Mouse (Mus musculus) embryonic facial prominence, embryonic 10.5 days (tissue): ENCODE measurements around the gene Ddc. TPM values are rescaled to one million over a fixed set of nuclear protein-coding genes. Genes with fewer than 3 reads are reported as not detected.

Source experiments
- DNase-seq: peaks from one replicate; pipeline ENCODE4 v3.0.0-alpha.2; 2017; ENCODE audit warnings: low spot score
- H3K27ac ChIP-seq: fragments of 300-500 bp; sonication (generic); replicated peaks from 2 replicates; pipeline ENCODE4 v1.5.1; 2016; ENCODE audit warnings: mild to moderate bottlenecking
- H3K27me3 ChIP-seq: fragments of 300-500 bp; sonication (generic); replicated peaks from 2 replicates; pipeline ENCODE4 v1.6.1; 2016; ENCODE audit warnings: low read depth, mild to moderate bottlenecking; ENCODE audit not compliant: poor library complexity, severe bottlenecking
- H3K36me3 ChIP-seq: fragments of 300-500 bp; sonication (generic); replicated peaks from 2 replicates; pipeline ENCODE4 v1.6.1; 2016; ENCODE audit warnings: mild to moderate bottlenecking, moderate library complexity
- H3K4me1 ChIP-seq: fragments of 300-500 bp; sonication (generic); 2 replicates; pipeline ENCODE4 v1.6.1; 2016
- H3K4me3 ChIP-seq: fragments of 300-500 bp; sonication (generic); 2 replicates; pipeline ENCODE4 v1.5.1; 2016; ENCODE audit warnings: mild to moderate bottlenecking, moderate library complexity
- H3K9me3 ChIP-seq: fragments of 300-500 bp; sonication (generic); 2 replicates; pipeline ENCODE4 v1.6.1; 2016; ENCODE audit warnings: mild to moderate bottlenecking
- WGBS: fragments of 180-500 bp; shearing (Covaris S2); methylation state at CpG from one replicate; pipeline ENCODE4 v1.1.7; 2016; 5-methylcytosine and 5-hydroxymethylcytosine counted together
- polyA plus RNA-seq: library from polyadenylated mRNA; unstranded; fragments of >200 nt; fragmentation: Nextera tagmentation; extraction: Ambion mirVana; gene quantifications from 2 replicates; pipeline ENCODE4 v1.2.1, GENCODE M21; 2016

The Ddc gene
- polyA plus RNA-seq, 1 experiment from 2014 or later, result 6.9 TPM

- Histone ChIP-seq H3K36me3 (peaks cover 87% of the 10 kb centered on the region), H3K27me3 (no peaks in the 10 kb centered on the region), H3K4me3 (no peak overlapping the region), H3K9me3 (no peaks in the 10 kb centered on the region), H3K27ac (no peak overlapping the region; the same call in 1 of the 2 replicates), H3K4me1 (peaks cover 11% of the 10 kb centered on the region)
- 78% methylated on average over 11 of the region's 11 CpGs for WGBS
- no peak for DNase-seq
Measured at GRCm38 (mm10) chr11:11932102-11932789, 34.3 kb upstream of the Ddc start.

- H3K36me3 ChIP-seq, result peaks cover 82% of the 10 kb centered on the region
- WGBS, result 83% methylated on average over 5 of the region's 5 CpGs
Measured at GRCm38 (mm10) chr11:11931688-11932087, 33.7 kb upstream of the Ddc start.

GRCm38 (mm10) chr11:11930527-11930926 lies 32.6 kb upstream of the Ddc start:
- WGBS, result 92% methylated on average over 11 of the region's 11 CpGs
- no peak overlapping the region for H3K27ac ChIP-seq

More at GRCm38 (mm10) chr11:11931688-11932087, 33.7 kb upstream of the Ddc start:
- H3K27me3 ChIP-seq, result no peaks in the 10 kb centered on the region
- peaks cover 13% of the 10 kb centered on the region for H3K4me1 ChIP-seq
- no peak overlapping the region for H3K4me3 ChIP-seq
- H3K27ac ChIP-seq, result no peak overlapping the region; the same call in 1 of the 2 replicates
- DNase-seq, result no peak
- no peaks in the 10 kb centered on the region for H3K9me3 ChIP-seq

GRCm38 (mm10) chr11:11929059-11929458 lies 31.1 kb upstream of the Ddc start:
- DNase-seq, result no peak
- Histone ChIP-seq H3K4me3 (no peak overlapping the region), H3K36me3 (peaks cover 55% of the 10 kb centered on the region), H3K4me1 (peaks cover 14% of the 10 kb centered on the region), H3K9me3 (no peaks in the 10 kb centered on the region), H3K27ac (no peak overlapping the region), H3K27me3 (no peaks in the 10 kb centered on the region)
- 92% methylated on average over 3 of the region's 3 CpGs for WGBS

More at GRCm38 (mm10) chr11:11930527-11930926, 32.6 kb upstream of the Ddc start:
- Histone ChIP-seq H3K4me1 (peaks cover 13% of the 10 kb centered on the region), H3K27me3 (no peaks in the 10 kb centered on the region), H3K36me3 (peaks cover 70% of the 10 kb centered on the region), H3K9me3 (no peaks in the 10 kb centered on the region), H3K4me3 (no peak overlapping the region)
- DNase-seq, result no peak

GRCm38 (mm10) chr11:11928586-11928985 lies 30.6 kb upstream of the Ddc start:
- Histone ChIP-seq H3K4me3 (no peak overlapping the region), H3K36me3 (peaks cover 51% of the 10 kb centered on the region), H3K27me3 (no peaks in the 10 kb centered on the region), H3K4me1 (peaks cover 19% of the 10 kb centered on the region), H3K9me3 (no peaks in the 10 kb centered on the region), H3K27ac (no peak overlapping the region)
- DNase-seq, result no peak
- WGBS, result 96% methylated on average over 2 of the region's 2 CpGs

- peaks cover 5% of the 10 kb centered on the region; the same call in 1 of the 2 replicates for H3K36me3 ChIP-seq
- no peaks in the 10 kb centered on the region for H3K9me3 ChIP-seq
- H3K27ac ChIP-seq, result no peak overlapping the region
- H3K4me1 ChIP-seq, result peaks cover 15% of the 10 kb centered on the region
- no peak for DNase-seq
- H3K27me3 ChIP-seq, result no peaks in the 10 kb centered on the region
- H3K4me3 ChIP-seq, result no peak overlapping the region
- 48% methylated on average over 3 of the region's 3 CpGs for WGBS
Measured at GRCm38 (mm10) chr11:11923900-11924299, 26.0 kb upstream of the Ddc start.

- DNase-seq, result no peak
- H3K4me3 ChIP-seq, result no peak overlapping the region
- H3K27me3 ChIP-seq, result no peaks in the 10 kb centered on the region
- H3K36me3 ChIP-seq, result no peaks in the 10 kb centered on the region
- H3K4me1 ChIP-seq, result peaks cover 15% of the 10 kb centered on the region
- 85% methylated on average over 3 of the region's 3 CpGs for WGBS
- H3K27ac ChIP-seq, result no peak overlapping the region
- no peaks in the 10 kb centered on the region for H3K9me3 ChIP-seq
Measured at GRCm38 (mm10) chr11:11923345-11923744, 25.4 kb upstream of the Ddc start.

GRCm38 (mm10) chr11:11922106-11922505 lies 24.2 kb upstream of the Ddc start:
- Histone ChIP-seq H3K4me1 (peaks cover 14% of the 10 kb centered on the region), H3K36me3 (no peaks in the 10 kb centered on the region), H3K27ac (no peak overlapping the region), H3K27me3 (no peaks in the 10 kb centered on the region), H3K9me3 (no peaks in the 10 kb centered on the region), H3K4me3 (no peak overlapping the region)
- DNase-seq, result no peak
- 93% methylated on average over 2 of the region's 2 CpGs for WGBS

GRCm38 (mm10) chr11:11907703-11908413 lies 9.9 kb upstream of the Ddc start:
- 61% methylated on average over 7 of the region's 7 CpGs for WGBS
- H3K27ac ChIP-seq, result peak overlapping the region; percentile 26; the same call in 1 of the 2 replicates
- no peaks in the 10 kb centered on the region for H3K36me3 ChIP-seq
- no peaks in the 10 kb centered on the region for H3K9me3 ChIP-seq
- H3K27me3 ChIP-seq, result no peaks in the 10 kb centered on the region
- no peak overlapping the region for H3K4me3 ChIP-seq
- H3K4me1 ChIP-seq, result peaks cover 8% of the 10 kb centered on the region; the same call in 1 of the 2 replicates
- no peak for DNase-seq

- no peaks in the 10 kb centered on the region for H3K27me3 ChIP-seq
- peaks cover 8% of the 10 kb centered on the region; the same call in 1 of the 2 replicates for H3K4me1 ChIP-seq
- no peak for DNase-seq
- H3K36me3 ChIP-seq, result no peaks in the 10 kb centered on the region
- H3K27ac ChIP-seq, result no peak overlapping the region
- H3K9me3 ChIP-seq, result no peaks in the 10 kb centered on the region
- H3K4me3 ChIP-seq, result no peak overlapping the region
Measured at GRCm38 (mm10) chr11:11905518-11905917, 7.6 kb upstream of the Ddc start.

GRCm38 (mm10) chr11:11904995-11905394 lies 7.1 kb upstream of the Ddc start:
- Histone ChIP-seq H3K36me3 (no peaks in the 10 kb centered on the region), H3K27me3 (no peaks in the 10 kb centered on the region), H3K27ac (0 out of 2 replicates have a peak overlapping the region, but pooled peaks have one; percentile 19), H3K9me3 (no peaks in the 10 kb centered on the region), H3K4me3 (no peak overlapping the region), H3K4me1 (peaks cover 8% of the 10 kb centered on the region; the same call in 1 of the 2 replicates)
- no peak for DNase-seq
- WGBS, result 63% methylated on average over 5 of the region's 5 CpGs

GRCm38 (mm10) chr11:11901509-11901908 lies 3.6 kb upstream of the Ddc start:
- no peaks in the 10 kb centered on the region for H3K27me3 ChIP-seq
- H3K9me3 ChIP-seq, result no peaks in the 10 kb centered on the region
- no peaks in the 10 kb centered on the region for H3K36me3 ChIP-seq
- peaks cover 4% of the 10 kb centered on the region; the same call in 1 of the 2 replicates for H3K4me1 ChIP-seq
- no peak for DNase-seq
- H3K27ac ChIP-seq, result no peak overlapping the region
- WGBS, result 77% methylated on average over 5 of the region's 5 CpGs
- no peak overlapping the region for H3K4me3 ChIP-seq

- Histone ChIP-seq H3K36me3 (no peaks in the 10 kb centered on the region), H3K4me1 (peaks cover 4% of the 10 kb centered on the region; the same call in 1 of the 2 replicates), H3K27ac (no peak overlapping the region), H3K4me3 (no peak overlapping the region), H3K27me3 (no peaks in the 10 kb centered on the region), H3K9me3 (no peaks in the 10 kb centered on the region)
- no peak for DNase-seq
- 86% methylated on average over 3 of the region's 3 CpGs for WGBS
Measured at GRCm38 (mm10) chr11:11898496-11898895, 552 bp upstream of the Ddc start.
